Mouse (Mus musculus) CH12F3 (cell line): ENCODE measurements around the gene Galnt17.

Experiments
- in situ Hi-C: fragments of 300-500 bp; cut with MboI; formaldehyde crosslinking; loops from 2 replicates; pipeline ENCODE4 v1.14.3; 2020; ENCODE audit warnings: low sequenced_read_pairs

The Galnt17 gene

GRCm38 (mm10) chr5:130854430-130854829 is 453.9 kb downstream of the Galnt17 start:
- in situ Hi-C loops, result no loop called here

GRCm38 (mm10) chr5:130853371-130853770 is 454.9 kb downstream of the Galnt17 start:
- in situ Hi-C loops, result no loop called here

GRCm38 (mm10) chr5:130852182-130852581 is 456.1 kb downstream of the Galnt17 start:
- in situ Hi-C loops, result no loop called here

- in situ Hi-C loops, result no loop called here
These were observed 458.7 kb downstream of the Galnt17 start for GRCm38 (mm10) chr5:130849610-130850009.

GRCm38 (mm10) chr5:130848562-130848961 is 459.7 kb downstream of the Galnt17 start:
- in situ Hi-C loops, result no loop called here

GRCm38 (mm10) chr5:130825797-130826196 is 482.5 kb downstream of the Galnt17 start:
- in situ Hi-C loops, result no loop called here
